Mouse (Mus musculus): ENCODE measurements around the gene Naip2.

- TF ChIP-seq MAZ (IDR thresholded peaks at IDR 0.05; ENCODE audit: low read depth, low read length) (no peak), HCFC1 (IDR thresholded peaks at IDR 0.05; ENCODE audit: low read depth, low read length) (no peak; the same call in 1 of the 2 replicates), MAFK (IDR thresholded peaks at IDR 0.05; ENCODE audit: insufficient replicate concordance, low read length) (no peak), ETS1 (conservative IDR thresholded peaks at IDR 0.05; ENCODE audit: low read depth, low read length) (no peak), SMC3 (IDR thresholded peaks at IDR 0.05; ENCODE audit: low read depth, low read length) (peak; percentile 60), MAX (IDR thresholded peaks at IDR 0.05; ENCODE audit: low read length) (no peak), CHD2 (IDR thresholded peaks at IDR 0.05; ENCODE audit: low read length) (no peak)
Observed at GRCm38 (mm10) chr13:100112218-100112972, 89.5 kb downstream of the Naip2 start.

Measured in CH12.LX (cell line).